Mouse (Mus musculus) brain, adult 2 months (tissue): ENCODE results near the gene Zfp1.

Experiments used
- DNase-seq: peaks from one replicate; pipeline ENCODE4 v3.0.0; 2011; ENCODE audit warnings: low read depth, low spot score

Gene Zfp1

GRCm38 (mm10) chr8:111712588-111712987, 69.4 kb downstream of the Zfp1 start:
- DNase-seq = peak; percentile 96

GRCm38 (mm10) chr8:111713291-111713690, 70.1 kb downstream of the Zfp1 start:
- DNase-seq = no peak

GRCm38 (mm10) chr8:111713817-111714216, 70.6 kb downstream of the Zfp1 start:
- DNase-seq = no peak

GRCm38 (mm10) chr8:111714295-111714694, 71.1 kb downstream of the Zfp1 start:
- peak; percentile 32 for DNase-seq

- no peak for DNase-seq
Measured at GRCm38 (mm10) chr8:111715514-111715913, 72.3 kb downstream of the Zfp1 start.

- DNase-seq = peak; percentile 94
Measured at GRCm38 (mm10) chr8:111716603-111717487, 73.6 kb downstream of the Zfp1 start.

GRCm38 (mm10) chr8:111717488-111717792, 74.2 kb downstream of the Zfp1 start:
- DNase-seq = peak; percentile 62

GRCm38 (mm10) chr8:111717866-111718265, 74.7 kb downstream of the Zfp1 start:
- DNase-seq = peak; percentile 66

GRCm38 (mm10) chr8:111718937-111719336, 75.7 kb downstream of the Zfp1 start:
- no peak for DNase-seq

GRCm38 (mm10) chr8:111720115-111720544, 76.9 kb downstream of the Zfp1 start:
- no peak for DNase-seq
